ENCODE assay signal across 8 mouse cellular contexts in genomic region chr11:119085279-119086062, GRCm38 (mm10). TPM values are rescaled to one million over a fixed set of nuclear protein-coding genes. Genes with fewer than 3 reads are reported as not detected.
DNase-seq lines count a peak whose midpoint lies in the region; ATAC-seq and TF ChIP-seq lines count a peak whose summit lies in the region.

No protein-coding gene starts in this region.

- H3K4me2 ChIP-seq in forebrain, embryonic 12.5 days = peak overlapping the region; percentile 96
- H3K4me2 ChIP-seq in neural tube, embryonic 15.5 days = peak overlapping the region; percentile 90

- TF ChIP-seq CTCF in brain, embryonic 14.5 days (IDR thresholded peaks at IDR 0.05; ENCODE audit: borderline replicate concordance, extremely low read depth, insufficient read depth, insufficient read length) = no peak

- H3K9ac ChIP-seq in forebrain, embryonic 12.5 days = peak overlapping the region; percentile 93
- peak overlapping the region; percentile 97 for H3K9ac ChIP-seq in neural tube, embryonic 15.5 days (replicated peaks)

- WGBS in forebrain, embryonic 12.5 days = under 1% methylated on average over 64 of the region's 66 CpGs
- WGBS in neural tube, embryonic 15.5 days = under 1% methylated on average over 60 of the region's 66 CpGs

- peak overlapping the region; percentile 98 for H3K27ac ChIP-seq in forebrain, embryonic 12.5 days
- H3K27ac ChIP-seq in neural tube, embryonic 15.5 days (replicated peaks) = peak overlapping the region; percentile 99

- peaks cover 20% of the 10 kb centered on the region for H3K36me3 ChIP-seq in forebrain, embryonic 12.5 days (replicated peaks)
- H3K36me3 ChIP-seq in neural tube, embryonic 15.5 days = peaks cover 19% of the 10 kb centered on the region

- TF ChIP-seq POLR2A in brain, embryonic 14.5 days (IDR thresholded peaks at IDR 0.05; ENCODE audit: borderline replicate concordance, extremely low read depth, insufficient read depth, insufficient read length, poor library complexity, severe bottlenecking) = no peak

- peak; percentile 63 for ATAC-seq in forebrain, embryonic 12.5 days (ENCODE audit: low FRiP score)
- peak; percentile 67 for ATAC-seq in neural tube, embryonic 15.5 days (ENCODE audit: low FRiP score)

- no peaks in the 10 kb centered on the region for H3K9me3 ChIP-seq in forebrain, embryonic 12.5 days
- no peaks in the 10 kb centered on the region for H3K9me3 ChIP-seq in neural tube, embryonic 15.5 days (replicated peaks)

- H3K4me3 ChIP-seq in forebrain, embryonic 12.5 days (replicated peaks) = peak overlapping the region; percentile 63
- H3K4me3 ChIP-seq in neural tube, embryonic 15.5 days (replicated peaks) = peak overlapping the region; percentile 92

- peaks cover 79% of the 10 kb centered on the region for H3K27me3 ChIP-seq in forebrain, embryonic 12.5 days
- peaks cover 45% of the 10 kb centered on the region for H3K27me3 ChIP-seq in neural tube, embryonic 15.5 days (replicated peaks)

- intact Hi-C loops in heart, postnatal 14 days (cut with DNase I) = no loop called here

- peaks cover 85% of the 10 kb centered on the region for H3K4me1 ChIP-seq in forebrain, embryonic 12.5 days
- H3K4me1 ChIP-seq in neural tube, embryonic 15.5 days = peaks cover 83% of the 10 kb centered on the region

- DNase-seq in CD8-positive naive resting alpha-beta T cell, adult 2 months (ENCODE audit: low read depth in 2 of 2, low spot score in 2 of 2) = peak; percentile 48 to 60
- DNase-seq in brain, embryonic 14.5 days (ENCODE audit: low read depth) = peak; percentile 90
- DNase-seq in heart, postnatal 14 days = peak; percentile 71 to 78
- peak; percentile 80 for DNase-seq in layer of hippocampus, adult 11-12 months (ENCODE audit: low spot score)
- DNase-seq in lung, adult 18-20 months = peak; percentile 67 to 72
- DNase-seq in thymus, postnatal 14 days = peak; percentile 78

RNA-seq across cellular contexts. Expression of gene Cbx4, which starts 0.6 kb away (rescaled TPM):
- polyA plus RNA-seq in brain, embryonic 14.5 days (2012; rRNA removed) = 30.0 and 34.7 TPM in 2 replicates
- polyA plus RNA-seq in forebrain, embryonic 12.5 days (2016; fragmentation: Nextera tagmentation; extraction: Ambion mirVana) = 12.7 and 14.5 TPM in 2 replicates
- 10 to 100 TPM; 15.2 to 17.8 TPM for total RNA-seq in heart, postnatal 14 days (2021)
- 20.2 and 24.2 TPM in 2 replicates for polyA plus RNA-seq in neural tube, embryonic 15.5 days (2015; fragmentation: Nextera tagmentation; extraction: Ambion mirVana)

RNA-seq across cellular contexts. Expression of gene Cbx8, which starts 44.7 kb away (rescaled TPM):
- 6.5 and 10.4 TPM in 2 replicates for polyA plus RNA-seq in brain, embryonic 14.5 days (2012; rRNA removed)
- 11.5 and 11.7 TPM in 2 replicates for polyA plus RNA-seq in forebrain, embryonic 12.5 days (2016; fragmentation: Nextera tagmentation; extraction: Ambion mirVana)
- total RNA-seq in heart, postnatal 14 days (2021) = 1 to 10 TPM; 6.0 to 6.1 TPM
- polyA plus RNA-seq in neural tube, embryonic 15.5 days (2015; fragmentation: Nextera tagmentation; extraction: Ambion mirVana) = 7.2 and 7.3 TPM in 2 replicates

Comparison
In these comparisons a context has a peak if more than half of its experiments do, and no peak if none do; other contexts are left out.
1. Peak in every context shown above with its lines: DNase-seq, ATAC-seq, H3K4me3 ChIP-seq and H3K27ac ChIP-seq.